Comparison of ENCODE assay signal across 8 mouse cellular contexts in genomic region chr17:17448737-17449440, GRCm38 (mm10). TPM values are rescaled to one million over a fixed set of nuclear protein-coding genes. Genes with fewer than 3 reads are reported as not detected.
A peak's percentile ranks its signal among the peaks of the same experiment; 100 is the strongest.
DNase-seq lines count a peak whose midpoint lies in the region; ATAC-seq and TF ChIP-seq lines count a peak whose summit lies in the region.

No protein-coding gene starts in this region.

- H3K27me3 ChIP-seq in hindbrain, embryonic 16.5 days (replicated peaks; ENCODE audit: control insufficient read depth, insufficient read depth, low read length), result no peaks in the 10 kb centered on the region
- no peaks in the 10 kb centered on the region for H3K27me3 ChIP-seq in limb, embryonic 10.5 days (ENCODE audit: low read depth, poor library complexity, severe bottlenecking)
- no peaks in the 10 kb centered on the region for H3K27me3 ChIP-seq in thymus, adult 2 months (ENCODE audit: control insufficient read depth, insufficient read depth, low read length)

- peak; percentile 29 to 39 for DNase-seq in adrenal gland, adult 18-20 months (ENCODE audit: low spot score in 2 of 2)
- peak; percentile 29 to 31 for DNase-seq in cerebellum, postnatal 25 days
- DNase-seq in gastrocnemius, postnatal 10 days, result peak; percentile 29
- DNase-seq in limb, embryonic 10.5 days (ENCODE audit: low spot score), result peak; percentile 67
- DNase-seq in mesoderm, embryonic 11.5 days (ENCODE audit: low read depth, low spot score), result peak; percentile 68
- DNase-seq in right cerebral cortex, postnatal 14 days, result peak; percentile 7
- DNase-seq in thymus, adult 2 months, result no peak

- peak overlapping the region; percentile 38 for H3K4me3 ChIP-seq in hindbrain, embryonic 16.5 days (ENCODE audit: low read length)
- H3K4me3 ChIP-seq in limb, embryonic 10.5 days, result peak overlapping the region; percentile 39
- no peak overlapping the region for H3K4me3 ChIP-seq in thymus, adult 2 months (ENCODE audit: control insufficient read depth, insufficient read depth, low read length)

- H3K4me2 ChIP-seq in hindbrain, embryonic 16.5 days (ENCODE audit: low read length), result peak overlapping the region; percentile 64

- no peaks in the 10 kb centered on the region for H3K9me3 ChIP-seq in hindbrain, embryonic 16.5 days (ENCODE audit: control insufficient read depth, low read length)
- no peaks in the 10 kb centered on the region for H3K9me3 ChIP-seq in limb, embryonic 10.5 days (replicated peaks)

- peak overlapping the region; percentile 55 for H3K9ac ChIP-seq in hindbrain, embryonic 16.5 days (ENCODE audit: low read depth, low read length)

- TF ChIP-seq CTCF in thymus, adult 2 months (IDR thresholded peaks at IDR 0.05; ENCODE audit: borderline replicate concordance, control insufficient read depth, extremely low read depth, insufficient read depth, low read length, poor library complexity), result no peak

- no peak for TF ChIP-seq POLR2A in thymus, adult 2 months (IDR thresholded peaks at IDR 0.05; ENCODE audit: control insufficient read depth, extremely low read depth, insufficient read depth, low read length, poor library complexity)

- H3K36me3 ChIP-seq in hindbrain, embryonic 16.5 days (ENCODE audit: control insufficient read depth, insufficient read depth, low read length), result no peaks in the 10 kb centered on the region
- peaks cover 80% of the 10 kb centered on the region for H3K36me3 ChIP-seq in limb, embryonic 10.5 days
- no peaks in the 10 kb centered on the region for H3K36me3 ChIP-seq in thymus, adult 2 months (ENCODE audit: control insufficient read depth, insufficient read depth, low read length)

- H3K4me1 ChIP-seq in hindbrain, embryonic 16.5 days (ENCODE audit: control insufficient read depth, insufficient read depth, low read depth, low read length), result peaks cover 6% of the 10 kb centered on the region
- peaks cover 25% of the 10 kb centered on the region for H3K4me1 ChIP-seq in limb, embryonic 10.5 days
- peaks cover 7% of the 10 kb centered on the region for H3K4me1 ChIP-seq in thymus, adult 2 months (replicated peaks; ENCODE audit: control insufficient read depth, insufficient read depth, low read length)

- 5% methylated on average over 17 of the region's 17 CpGs for WGBS in hindbrain, embryonic 16.5 days
- WGBS in limb, embryonic 10.5 days, result 7% methylated on average over 17 of the region's 17 CpGs
- WGBS in thymus, adult 2 months, result 11% methylated on average over 17 of the region's 17 CpGs

- H3K27ac ChIP-seq in hindbrain, embryonic 16.5 days (ENCODE audit: low read depth, low read length), result peak overlapping the region; percentile 57
- H3K27ac ChIP-seq in limb, embryonic 10.5 days, result peak overlapping the region; percentile 90
- H3K27ac ChIP-seq in thymus, adult 2 months (ENCODE audit: control insufficient read depth, insufficient read depth, low read length), result no peak overlapping the region

- peak; percentile 93 for ATAC-seq in hindbrain, embryonic 16.5 days

RNA-seq across cellular contexts. Expression of gene Lix1, which starts 46.4 kb away (rescaled TPM):
- total RNA-seq in adrenal gland, adult 18-20 months (2021), result 1 to 10 TPM; 6.9 to 8.2 TPM
- total RNA-seq in gastrocnemius, postnatal 10 days (2021), result 1 to 10 TPM; 2.9 to 3.5 TPM
- 7.8 and 10.1 TPM in 2 replicates for polyA plus RNA-seq in hindbrain, embryonic 16.5 days (2015; fragmentation: Nextera tagmentation; extraction: Ambion mirVana)
- polyA plus RNA-seq in limb, embryonic 10.5 days (2016; fragmentation: Nextera tagmentation; extraction: Ambion mirVana), result 216 and 262 TPM in 2 replicates
- 0.10 and 0.12 TPM in 2 replicates for polyA plus RNA-seq in thymus, adult 2 months (2012; rRNA removed)

Comparison
In these comparisons a context has a peak if more than half of its experiments do, and no peak if none do; other contexts are left out.
1. RNA of gene Lix1, which starts 46.4 kb away (polyA plus RNA-seq): 216 to 262 TPM in limb, embryonic 10.5 days; 7.8 to 10.1 TPM in hindbrain, embryonic 16.5 days and 0.10 to 0.12 TPM in thymus, adult 2 months; every median in the first group is over 10 times any median in the second.